Mouse (Mus musculus) telencephalon, adult 2 months (tissue): ENCODE data around the gene Zfp57.
"Not testable (repeated sequence)": the region's sequence is repeated elsewhere in the genome, so short reads cannot be mapped to it uniquely, and the experiment has no call there.

Experiments
- DNase-seq: peaks from one replicate; pipeline ENCODE4 v3.0.0-alpha.2; 2011; ENCODE audit warnings: low read depth, low spot score

Zfp57 gene

GRCm38 (mm10) chr17:37000863-37001262, at the start of gene Zfp57:
TSS of gene Zfp57 (plus strand) at chr17:37001163.
- no peak for DNase-seq

GRCm38 (mm10) chr17:36952631-36953030, 48.3 kb upstream of the Zfp57 start:
- DNase-seq = no peak

- no peak for DNase-seq
Measured at GRCm38 (mm10) chr17:36953062-36953461, 47.9 kb upstream of the Zfp57 start.

- peak; percentile 99 for DNase-seq
Measured at GRCm38 (mm10) chr17:36957999-36958743, 42.8 kb upstream of the Zfp57 start, which contains the start of the genes Znrd1 and Znrd1as. TSS of gene Znrd1 (minus strand) at chr17:36958559. TSS of gene Znrd1as (plus strand) at chr17:36958592.

GRCm38 (mm10) chr17:36958884-36959283, 42.1 kb upstream of the Zfp57 start:
- no peak for DNase-seq

GRCm38 (mm10) chr17:36961125-36961524, 39.8 kb upstream of the Zfp57 start:
- no peak for DNase-seq

GRCm38 (mm10) chr17:36966875-36967274, 34.1 kb upstream of the Zfp57 start:
- no peak for DNase-seq

GRCm38 (mm10) chr17:36970316-36970890, 30.6 kb upstream of the Zfp57 start:
- DNase-seq = no peak

- no peak for DNase-seq
Measured at GRCm38 (mm10) chr17:36971172-36971850, 29.7 kb upstream of the Zfp57 start.

GRCm38 (mm10) chr17:36972791-36973190, 28.2 kb upstream of the Zfp57 start:
- DNase-seq = no peak

GRCm38 (mm10) chr17:36973271-36973787, 27.6 kb upstream of the Zfp57 start:
- DNase-seq = no peak

GRCm38 (mm10) chr17:36981221-36981813, 19.6 kb upstream of the Zfp57 start, which contains the start of gene 2410137M14Rik:
TSS of gene 2410137M14Rik (minus strand) at chr17:36981237.
- DNase-seq = no peak

- no peak for DNase-seq
Measured at GRCm38 (mm10) chr17:36981845-36982244, 19.1 kb upstream of the Zfp57 start.

- DNase-seq = no peak
Measured at GRCm38 (mm10) chr17:36982253-36983155, 18.5 kb upstream of the Zfp57 start.

- no peak for DNase-seq
Measured at GRCm38 (mm10) chr17:36988475-36988874, 12.5 kb upstream of the Zfp57 start.

- no peak for DNase-seq
Measured at GRCm38 (mm10) chr17:36989437-36989836, 11.5 kb upstream of the Zfp57 start, which contains the start of gene H2-M5. TSS of gene H2-M5 (minus strand) at chr17:36989537.

- not testable (repeated sequence) for DNase-seq
Measured at GRCm38 (mm10) chr17:36990630-36991029, 10.3 kb upstream of the Zfp57 start.

- no peak for DNase-seq
Measured at GRCm38 (mm10) chr17:36992336-36993104, 8.4 kb upstream of the Zfp57 start.

GRCm38 (mm10) chr17:36993770-36994325, 7.1 kb upstream of the Zfp57 start:
- no peak for DNase-seq

GRCm38 (mm10) chr17:36994528-36994927, 6.4 kb upstream of the Zfp57 start:
- no peak for DNase-seq
